Mouse (Mus musculus) limb, embryonic 14.5 days (tissue): ENCODE data around the gene Wwc2. TPM values are rescaled to one million over a fixed set of nuclear protein-coding genes. Genes with fewer than 3 reads are reported as not detected.

Experiments
- ATAC-seq: fragments of 200-750 bp; cut with Nextera tagmentation; 2 replicates; pipeline ENCODE4 v1.8.0; 2017; ENCODE audit warnings: low read depth, moderate number of reproducible peaks, moderate TSS enrichment; ENCODE audit not compliant: low FRiP score
- DNase-seq: peaks from one replicate; pipeline ENCODE4 v3.0.0-alpha.2; 2015; ENCODE audit warnings: low spot score
- H3K27ac ChIP-seq: fragments of 300-500 bp; sonication (generic); replicated peaks from 2 replicates; pipeline ENCODE4 v1.5.1; 2014; ENCODE audit warnings: low read depth, mild to moderate bottlenecking, low read length, moderate library complexity, mixed read lengths
- H3K27me3 ChIP-seq: fragments of 300-500 bp; sonication (generic); 2 replicates; pipeline ENCODE4 v1.6.1; 2014; ENCODE audit warnings: low read length, mixed read lengths; ENCODE audit not compliant: control insufficient read depth, insufficient read depth
- H3K36me3 ChIP-seq: fragments of 300-500 bp; sonication (generic); 2 replicates; pipeline ENCODE4 v1.6.1; 2014; ENCODE audit warnings: mild to moderate bottlenecking, low read length, moderate library complexity, mixed read lengths; ENCODE audit not compliant: control insufficient read depth, insufficient read depth
- H3K4me1 ChIP-seq: fragments of 300-500 bp; sonication (generic); 2 replicates; pipeline ENCODE4 v1.6.1; 2014; ENCODE audit warnings: antibody characterized with exemption, low read length, mixed read lengths; ENCODE audit not compliant: control insufficient read depth, insufficient read depth
- H3K4me2 ChIP-seq: fragments of 300-500 bp; sonication (generic); replicated peaks from 2 replicates; pipeline ENCODE4 v1.6.1; 2014; ENCODE audit warnings: low read depth, mild to moderate bottlenecking, low read length, moderate library complexity; ENCODE audit not compliant: severe bottlenecking
- H3K4me3 ChIP-seq: fragments of 300-500 bp; sonication (generic); replicated peaks from 2 replicates; pipeline ENCODE4 v1.5.1; 2014; ENCODE audit warnings: low read length
- H3K9ac ChIP-seq: fragments of 300-500 bp; sonication (generic); 2 replicates; pipeline ENCODE4 v1.6.1; 2014; ENCODE audit warnings: mild to moderate bottlenecking, low read depth, low read length, moderate library complexity; ENCODE audit not compliant: severe bottlenecking
- H3K9me3 ChIP-seq: fragments of 300-500 bp; sonication (generic); 2 replicates; pipeline ENCODE4 v1.6.1; 2016; ENCODE audit warnings: low read length; ENCODE audit not compliant: control insufficient read depth
- POLR2A ChIP-seq: fragments of 200-500 bp; IDR thresholded peaks from 2 replicates; pipeline ENCODE4 v1.8.0; 2012; ENCODE audit warnings: inconsistent platforms, mild to moderate bottlenecking, moderate library complexity, borderline replicate concordance; ENCODE audit not compliant: insufficient read depth, insufficient read length; ENCODE audit errors: extremely low read depth
- WGBS: fragments of 180-500 bp; shearing (Covaris S2); extraction: QIAGEN DNeasy Blood & Tissue Kit; methylation state at CpG from one replicate; pipeline ENCODE4 v1.1.7; 2014; 5-methylcytosine and 5-hydroxymethylcytosine counted together
- polyA plus RNA-seq, 2 experiments: library from polyadenylated mRNA; depleted of rRNA in 1 of 2; stranded (reverse) in 1 of 2; unstranded in 1 of 2; fragments of >200 nt; fragmentation: Nextera tagmentation in 1 of 2; extraction: Ambion mirVana in 1 of 2; gene quantifications; 2 replicates each; pipeline versions ENCODE4 v1.2.1 to v1.2.3; 2012 to 2014

The Wwc2 gene
- polyA plus RNA-seq, 2 experiments = 10.9 to 13.5 TPM

DNA sequence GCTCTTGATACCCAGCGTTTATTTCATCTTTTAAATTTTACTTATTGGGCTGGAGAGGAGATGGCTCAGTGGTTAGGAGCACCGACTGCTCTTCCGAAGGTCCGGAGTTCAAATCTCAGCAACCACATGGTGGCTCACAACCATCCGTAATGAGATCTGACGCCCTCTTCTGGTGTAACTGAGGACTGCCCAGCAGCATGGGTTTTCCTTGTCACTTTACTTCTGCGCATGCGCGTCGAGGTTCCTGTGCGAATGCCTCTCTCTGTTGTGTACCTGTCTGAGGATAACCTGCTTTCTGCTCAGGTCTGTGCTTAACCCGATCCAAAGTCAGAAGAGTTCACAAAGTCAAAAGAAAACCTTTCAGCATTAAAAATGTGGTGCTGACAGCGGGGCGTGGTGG, 20.3 kb upstream of the Wwc2 start:
- TF ChIP-seq POLR2A = no peak
- Histone ChIP-seq H3K9me3 (no peaks in the 10 kb centered on the region), H3K4me3 (no peak overlapping the region), H3K4me1 (no peaks in the 10 kb centered on the region), H3K36me3 (no peaks in the 10 kb centered on the region), H3K4me2 (no peak overlapping the region), H3K27me3 (no peaks in the 10 kb centered on the region), H3K9ac (no peak overlapping the region), H3K27ac (no peak overlapping the region)
- DNase-seq (no peak), ATAC-seq (no peak)
- WGBS = 86% methylated on average over 14 of the region's 14 CpGs

- H3K27ac ChIP-seq = no peak overlapping the region
- H3K4me1 ChIP-seq = no peaks in the 10 kb centered on the region
- 90% methylated on average over 15 of the region's 15 CpGs for WGBS
- no peaks in the 10 kb centered on the region for H3K36me3 ChIP-seq
- H3K4me2 ChIP-seq = no peak overlapping the region
- no peak overlapping the region for H3K9ac ChIP-seq
- no peaks in the 10 kb centered on the region for H3K9me3 ChIP-seq
- DNase-seq = no peak
- no peak for TF ChIP-seq POLR2A
- ATAC-seq = no peak
- no peak overlapping the region for H3K4me3 ChIP-seq
- H3K27me3 ChIP-seq = no peaks in the 10 kb centered on the region
These were observed 18.7 kb upstream of the Wwc2 start for GRCm38 (mm10) chr8:48009399-48009798.

DNA sequence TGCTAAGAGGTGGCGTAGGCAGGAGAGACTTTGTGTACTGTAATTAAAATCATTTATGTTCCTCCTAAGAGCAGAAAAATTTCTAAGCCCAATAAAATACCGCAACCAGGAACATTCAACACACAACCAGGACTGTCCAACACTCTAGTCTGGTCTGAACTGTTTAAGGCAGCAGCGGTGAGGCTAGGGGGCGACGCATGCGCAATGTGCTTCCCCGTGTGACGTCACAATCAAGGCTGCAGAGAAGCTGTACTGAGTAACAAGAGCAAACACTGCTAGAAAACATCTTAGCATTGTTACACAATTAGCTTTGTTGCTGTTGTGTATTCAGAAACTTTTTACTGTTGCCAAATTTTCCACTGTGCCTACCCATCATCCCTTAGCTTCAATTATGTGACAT, 18.2 kb upstream of the Wwc2 start:
- WGBS = 78% methylated on average over 8 of the region's 8 CpGs
- ATAC-seq (no peak), DNase-seq (no peak)
- Histone ChIP-seq H3K27ac (no peak overlapping the region), H3K36me3 (no peaks in the 10 kb centered on the region), H3K4me3 (no peak overlapping the region), H3K4me2 (no peak overlapping the region), H3K9ac (no peak overlapping the region), H3K4me1 (no peaks in the 10 kb centered on the region), H3K9me3 (no peaks in the 10 kb centered on the region), H3K27me3 (no peaks in the 10 kb centered on the region)
- TF ChIP-seq POLR2A = no peak

DNA sequence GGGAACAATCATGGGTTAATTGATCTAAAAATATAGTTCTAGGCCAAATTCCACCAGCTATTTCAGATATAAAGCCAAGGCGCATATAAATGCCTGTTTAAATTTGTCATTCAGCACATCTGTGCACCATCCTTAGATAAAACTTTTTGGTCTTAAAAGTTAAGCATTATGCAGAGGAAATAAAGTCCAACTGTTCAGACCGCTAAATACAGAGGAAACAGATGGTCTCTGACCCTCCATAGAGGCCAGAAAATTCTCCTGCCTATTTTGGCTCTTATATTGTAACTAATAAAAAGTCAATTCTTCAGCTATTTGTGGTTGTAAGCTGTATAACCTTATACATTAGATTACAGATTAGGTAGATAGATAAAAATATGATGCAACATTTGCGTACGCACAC, 16.1 kb upstream of the Wwc2 start:
- no peaks in the 10 kb centered on the region for H3K4me1 ChIP-seq
- no peaks in the 10 kb centered on the region for H3K9me3 ChIP-seq
- H3K4me2 ChIP-seq = no peak overlapping the region
- H3K9ac ChIP-seq = no peak overlapping the region
- H3K27ac ChIP-seq = no peak overlapping the region
- ATAC-seq (no peak), DNase-seq (peak; percentile 42)
- no peaks in the 10 kb centered on the region for H3K36me3 ChIP-seq
- no peaks in the 10 kb centered on the region for H3K27me3 ChIP-seq
- H3K4me3 ChIP-seq = no peak overlapping the region
- TF ChIP-seq POLR2A = no peak
- 58% methylated on average over 4 of the region's 4 CpGs for WGBS

GRCm38 (mm10) chr8:48002551-48002950, 11.8 kb upstream of the Wwc2 start:
- Histone ChIP-seq H3K9ac (no peak overlapping the region), H3K4me2 (no peak overlapping the region), H3K4me1 (no peaks in the 10 kb centered on the region), H3K36me3 (no peaks in the 10 kb centered on the region), H3K4me3 (no peak overlapping the region), H3K27me3 (no peaks in the 10 kb centered on the region), H3K27ac (no peak overlapping the region), H3K9me3 (no peaks in the 10 kb centered on the region)
- no peak for DNase-seq
- ATAC-seq = no peak
- 89% methylated on average over 8 of the region's 8 CpGs for WGBS
- TF ChIP-seq POLR2A = no peak

GRCm38 (mm10) chr8:48001395-48001794, 10.7 kb upstream of the Wwc2 start:
- WGBS = 91% methylated on average over 6 of the region's 6 CpGs
- TF ChIP-seq POLR2A = no peak
- ATAC-seq (no peak), DNase-seq (no peak)
- no peaks in the 10 kb centered on the region for H3K36me3 ChIP-seq
- H3K27ac ChIP-seq = no peak overlapping the region
- no peak overlapping the region for H3K4me3 ChIP-seq
- no peaks in the 10 kb centered on the region for H3K4me1 ChIP-seq
- H3K9ac ChIP-seq = no peak overlapping the region
- no peaks in the 10 kb centered on the region for H3K9me3 ChIP-seq
- H3K4me2 ChIP-seq = no peak overlapping the region
- no peaks in the 10 kb centered on the region for H3K27me3 ChIP-seq
